Mouse (Mus musculus) testis, adult 2 months (tissue): ENCODE measurements around the gene Tekt5.

ENCODE experiments used
- CTCF ChIP-seq: fragments of 200-500 bp; IDR thresholded peaks from 2 replicates; pipeline ENCODE4 v1.5.1; 2012; ENCODE audit warnings: low read depth, mild to moderate bottlenecking, inconsistent platforms, low read length, moderate library complexity; ENCODE audit not compliant: control insufficient read depth, insufficient read depth, insufficient replicate concordance
- POLR2A ChIP-seq: fragments of 200-500 bp; IDR thresholded peaks from 2 replicates; pipeline ENCODE4 v1.6.1; 2012; ENCODE audit warnings: low read depth, mild to moderate bottlenecking, inconsistent platforms, low read length, moderate library complexity; ENCODE audit not compliant: control insufficient read depth

- no peak for TF ChIP-seq POLR2A
- TF ChIP-seq CTCF, result no peak
Observed at GRCm38 (mm10) chr16:10438055-10438454, 42.8 kb upstream of the Tekt5 start.
